Mouse (Mus musculus): Measurements from ENCODE around the gene Abhd14b. TPM values are rescaled to one million over a fixed set of nuclear protein-coding genes. Genes with fewer than 3 reads are reported as not detected.

The Abhd14b gene
- total RNA-seq, 1 experiment from 2014 or later, result 3.3 TPM

GRCm38 (mm10) chr9:106454888-106455681, 7.8 kb downstream of the Abhd14b start:
- no peak for ATAC-seq (replicated peaks; ENCODE audit: insufficient number of reproducible peaks, low FRiP score, low TSS enrichment, poor library complexity, severe bottlenecking)

- no peak for ATAC-seq (replicated peaks; ENCODE audit: insufficient number of reproducible peaks, low FRiP score, low TSS enrichment, poor library complexity, severe bottlenecking)
These were observed 9.3 kb downstream of the Abhd14b start for GRCm38 (mm10) chr9:106456325-106457162.

GRCm38 (mm10) chr9:106457163-106457559, 9.9 kb downstream of the Abhd14b start:
- ATAC-seq (replicated peaks; ENCODE audit: insufficient number of reproducible peaks, low FRiP score, low TSS enrichment, poor library complexity, severe bottlenecking), result no peak

- ATAC-seq (replicated peaks; ENCODE audit: insufficient number of reproducible peaks, low FRiP score, low TSS enrichment, poor library complexity, severe bottlenecking), result no peak
These were observed 10.7 kb downstream of the Abhd14b start for GRCm38 (mm10) chr9:106457920-106458319.

- ATAC-seq (replicated peaks; ENCODE audit: insufficient number of reproducible peaks, low FRiP score, low TSS enrichment, poor library complexity, severe bottlenecking), result no peak
These were observed 12.7 kb downstream of the Abhd14b start for GRCm38 (mm10) chr9:106459946-106460345.

- ATAC-seq (replicated peaks; ENCODE audit: insufficient number of reproducible peaks, low FRiP score, low TSS enrichment, poor library complexity, severe bottlenecking), result no peak
These were observed 13.3 kb downstream of the Abhd14b start for GRCm38 (mm10) chr9:106460401-106461025.

GRCm38 (mm10) chr9:106461026-106461415, 13.8 kb downstream of the Abhd14b start:
- ATAC-seq (replicated peaks; ENCODE audit: insufficient number of reproducible peaks, low FRiP score, low TSS enrichment, poor library complexity, severe bottlenecking), result no peak

GRCm38 (mm10) chr9:106461641-106462429, 14.6 kb downstream of the Abhd14b start:
- no peak for ATAC-seq (replicated peaks; ENCODE audit: insufficient number of reproducible peaks, low FRiP score, low TSS enrichment, poor library complexity, severe bottlenecking)

- no peak for ATAC-seq (replicated peaks; ENCODE audit: insufficient number of reproducible peaks, low FRiP score, low TSS enrichment, poor library complexity, severe bottlenecking)
These were observed 15.2 kb downstream of the Abhd14b start for GRCm38 (mm10) chr9:106462430-106462800.

- no peak for ATAC-seq (replicated peaks; ENCODE audit: insufficient number of reproducible peaks, low FRiP score, low TSS enrichment, poor library complexity, severe bottlenecking)
These were observed 16.1 kb downstream of the Abhd14b start for GRCm38 (mm10) chr9:106463122-106464063.

GRCm38 (mm10) chr9:106464751-106465541, 17.7 kb downstream of the Abhd14b start:
- no peak for ATAC-seq (replicated peaks; ENCODE audit: insufficient number of reproducible peaks, low FRiP score, low TSS enrichment, poor library complexity, severe bottlenecking)

GRCm38 (mm10) chr9:106465571-106466200, 18.4 kb downstream of the Abhd14b start, which contains the start of gene Gpr62:
Gene Gpr62 (minus strand): TSS chr9:106465938.
- ATAC-seq (replicated peaks; ENCODE audit: insufficient number of reproducible peaks, low FRiP score, low TSS enrichment, poor library complexity, severe bottlenecking), result no peak

GRCm38 (mm10) chr9:106466721-106467120, 19.5 kb downstream of the Abhd14b start:
- ATAC-seq (replicated peaks; ENCODE audit: insufficient number of reproducible peaks, low FRiP score, low TSS enrichment, poor library complexity, severe bottlenecking), result no peak

GRCm38 (mm10) chr9:106467746-106468145, 20.5 kb downstream of the Abhd14b start:
- no peak for ATAC-seq (replicated peaks; ENCODE audit: insufficient number of reproducible peaks, low FRiP score, low TSS enrichment, poor library complexity, severe bottlenecking)

- ATAC-seq (replicated peaks; ENCODE audit: insufficient number of reproducible peaks, low FRiP score, low TSS enrichment, poor library complexity, severe bottlenecking), result no peak
These were observed 22.1 kb downstream of the Abhd14b start for GRCm38 (mm10) chr9:106469317-106469716.

- ATAC-seq (replicated peaks; ENCODE audit: insufficient number of reproducible peaks, low FRiP score, low TSS enrichment, poor library complexity, severe bottlenecking), result no peak
These were observed 22.5 kb downstream of the Abhd14b start for GRCm38 (mm10) chr9:106469776-106470175.

Measured in monocyte, adult 5-6 weeks (primary cell).